Mouse (Mus musculus): ENCODE results near the gene Olfr1328.
"Not testable (repeated sequence)": the region's sequence is repeated elsewhere in the genome, so short reads cannot be mapped to it uniquely, and the experiment has no call there.

Gene Olfr1328

GRCm38 (mm10) chr4:118938512-118938911 lies at the start of gene Olfr1328:
Gene Olfr1328, minus strand, starts transcription at chr4:118938612.
- DNase-seq, result no peak

DNA sequence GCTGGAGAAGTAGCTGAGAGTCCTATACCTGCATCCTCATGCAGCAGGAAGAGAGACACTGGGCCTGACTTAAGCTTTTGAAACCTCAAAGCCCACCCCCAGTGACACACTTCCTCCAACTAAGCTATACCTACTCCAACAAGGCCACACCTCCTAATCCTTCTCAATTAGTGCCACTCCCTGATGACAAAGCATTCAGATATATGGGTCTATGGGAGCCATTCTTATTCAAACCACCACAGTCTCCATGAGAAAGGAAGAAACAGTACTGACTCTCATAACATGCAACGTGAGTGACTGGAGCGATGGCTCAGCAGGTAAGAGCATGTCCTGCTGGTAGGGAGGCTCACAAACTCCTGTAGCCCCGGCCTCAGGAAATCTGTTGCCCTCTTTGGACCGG lies 46.9 kb upstream of the Olfr1328 start:
- no peak for DNase-seq

GRCm38 (mm10) chr4:118973281-118973680 lies 34.9 kb upstream of the Olfr1328 start:
- DNase-seq, result no peak

- no peak for DNase-seq
Measured at GRCm38 (mm10) chr4:118967711-118968110, 29.3 kb upstream of the Olfr1328 start.

- DNase-seq, result peak; percentile 39
Measured at GRCm38 (mm10) chr4:118961141-118961628, 22.8 kb upstream of the Olfr1328 start, which contains the start of gene Lao1. Gene Lao1, plus strand, starts transcription at chr4:118961578.

DNA sequence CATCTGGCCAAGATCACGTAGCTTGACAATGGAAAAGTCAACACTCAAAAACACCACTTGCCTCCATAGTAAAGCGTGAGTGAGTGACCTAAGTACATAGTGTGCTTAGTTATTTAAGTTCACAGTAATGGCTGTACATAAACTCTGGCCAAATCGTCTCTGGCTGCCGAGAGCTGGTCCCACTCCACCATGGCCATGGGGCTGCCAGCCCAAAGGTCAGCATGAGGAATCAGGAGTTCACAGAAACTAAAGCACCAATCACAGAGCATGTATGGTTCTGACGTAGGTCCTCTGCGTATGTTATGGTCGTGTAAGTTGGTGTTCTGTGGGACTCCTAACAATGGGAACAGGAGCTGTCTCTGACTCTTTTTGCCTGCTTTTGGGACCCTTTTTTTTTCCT lies 20.4 kb upstream of the Olfr1328 start:
- no peak for DNase-seq

DNA sequence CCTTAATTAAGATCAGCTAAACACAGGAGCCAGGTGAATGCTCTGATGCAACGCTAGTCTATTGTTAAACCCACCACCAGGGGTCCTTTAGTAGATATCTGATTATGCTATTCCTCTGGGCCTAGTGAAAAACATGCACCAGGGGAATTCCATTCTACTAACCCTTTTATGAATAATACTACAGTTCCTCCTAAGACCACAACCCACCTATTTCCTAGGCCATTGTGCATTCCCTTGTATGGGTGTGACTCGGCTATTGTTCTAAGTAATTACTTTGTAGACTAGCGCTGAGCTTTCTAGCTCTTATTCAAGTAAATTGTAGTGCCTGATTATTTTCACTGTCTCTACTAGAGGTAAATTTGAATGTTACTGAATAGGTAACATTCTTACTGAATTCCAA lies 7.1 kb downstream of the Olfr1328 start:
- not testable (repeated sequence) for DNase-seq

DNA sequence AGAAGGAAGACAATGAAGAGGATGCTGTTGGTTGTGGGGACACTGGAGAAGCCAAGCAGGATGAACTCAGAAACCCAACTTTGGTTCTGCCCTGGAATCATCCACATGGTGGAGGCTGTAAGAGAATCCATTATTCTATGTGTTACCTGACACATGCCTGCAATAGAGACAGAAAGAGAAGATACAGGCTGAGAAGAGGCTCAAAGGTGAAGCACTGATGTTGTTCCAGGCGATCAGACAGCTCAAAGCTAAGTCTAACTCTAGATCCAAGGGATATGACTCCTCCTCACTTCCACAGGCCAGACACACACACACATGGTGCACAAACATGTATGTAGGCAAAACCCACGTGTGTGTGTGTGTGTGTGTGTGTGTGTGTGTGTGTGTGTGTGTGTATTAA lies 21.0 kb downstream of the Olfr1328 start, which contains the start of gene Olfr1329:
TSS of gene Olfr1329 (minus strand) at position 101 of the 400 bp plus-strand sequence.
- DNase-seq, result not testable (repeated sequence)

DNA sequence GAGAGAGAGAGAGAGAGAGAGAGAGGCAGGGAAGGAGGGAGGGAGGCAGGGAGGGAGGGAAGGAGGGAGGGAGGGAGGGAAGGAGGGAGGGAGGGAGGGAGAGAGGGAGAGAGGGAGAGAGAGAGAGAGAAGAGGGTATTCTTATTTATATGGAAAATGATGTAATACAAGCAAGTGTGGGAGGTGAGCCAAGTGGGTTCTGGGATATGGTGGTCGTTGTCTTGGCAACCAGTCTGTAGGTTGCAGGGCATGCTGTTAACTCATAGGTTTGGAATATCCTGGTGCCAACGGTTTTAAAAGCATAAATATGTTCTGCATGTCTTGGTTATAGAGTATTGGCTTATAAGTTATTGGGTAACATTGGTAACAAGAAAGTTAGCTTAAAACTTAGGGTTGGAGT lies 36.4 kb downstream of the Olfr1328 start:
- DNase-seq, result no peak

- no peak for DNase-seq
Measured at GRCm38 (mm10) chr4:118888297-118888696, 50.1 kb downstream of the Olfr1328 start, which contains the start of gene Olfr1330. Gene Olfr1330, plus strand, starts transcription at chr4:118888597.
